Mouse (Mus musculus): ENCODE data around the gene Rpl36a-ps1.

DNA sequence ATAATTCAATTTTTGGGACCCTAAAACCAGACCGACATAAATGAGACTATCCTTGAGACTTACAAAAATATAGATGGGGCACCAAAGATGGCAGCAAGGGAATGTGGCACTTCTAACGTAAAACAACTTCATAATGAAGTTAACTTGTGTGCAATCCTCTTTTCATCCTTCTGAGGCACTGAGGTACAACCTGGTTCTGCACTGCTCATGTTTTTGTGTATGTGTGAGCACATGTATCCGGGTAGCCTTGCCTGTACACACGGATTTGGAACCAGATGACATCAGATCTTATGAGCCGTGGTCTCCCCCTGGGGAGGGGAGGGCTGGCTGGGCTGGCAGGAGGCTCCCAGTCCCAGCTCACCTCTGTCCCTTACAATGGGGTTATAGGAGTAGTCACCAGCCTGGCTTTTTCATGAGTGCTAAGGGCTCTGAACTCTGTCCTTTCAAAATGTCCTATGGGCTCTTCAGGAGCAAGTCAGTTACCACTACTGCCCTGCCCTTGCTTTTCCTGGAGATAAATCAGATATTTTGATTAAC, 37.3 kb upstream of the Rpl36a-ps1 start:
- TF ChIP-seq CTCF (IDR thresholded peaks at IDR 0.05; ENCODE audit: low read depth), result no peak
- no peak for TF ChIP-seq EP300 (optimal IDR thresholded peaks at IDR 0.05)
